Mouse (Mus musculus) midbrain, embryonic 16.5 days (tissue): ENCODE results near the gene Trim63. TPM values are rescaled to one million over a fixed set of nuclear protein-coding genes. Genes with fewer than 3 reads are reported as not detected.

ENCODE experiments used
- ATAC-seq: fragments of 200-750 bp; cut with Nextera tagmentation; 2 replicates; pipeline ENCODE4 v1.8.0; 2017; ENCODE audit warnings: moderate TSS enrichment
- H3K27ac ChIP-seq: fragments of 300-500 bp; sonication (generic); 2 replicates; pipeline ENCODE4 v1.5.1; 2014; ENCODE audit warnings: mild to moderate bottlenecking, low read length, mixed read lengths
- H3K27me3 ChIP-seq: fragments of 300-500 bp; sonication (generic); 2 replicates; pipeline ENCODE4 v1.6.1; 2014; ENCODE audit warnings: low read depth, low read length, mixed read lengths; ENCODE audit not compliant: control insufficient read depth, insufficient read depth
- H3K36me3 ChIP-seq: fragments of 300-500 bp; sonication (generic); 2 replicates; pipeline ENCODE4 v1.6.1; 2014; ENCODE audit warnings: mild to moderate bottlenecking, low read length, moderate library complexity, mixed read lengths; ENCODE audit not compliant: control insufficient read depth, insufficient read depth
- H3K4me1 ChIP-seq: fragments of 300-500 bp; sonication (generic); 2 replicates; pipeline ENCODE4 v1.6.1; 2014; ENCODE audit warnings: mild to moderate bottlenecking, low read length, mixed read lengths; ENCODE audit not compliant: control insufficient read depth, insufficient read depth
- H3K4me2 ChIP-seq: fragments of 300-500 bp; sonication (generic); 2 replicates; pipeline ENCODE4 v1.6.1; 2014; ENCODE audit warnings: mild to moderate bottlenecking, low read length, mixed read lengths
- H3K4me3 ChIP-seq: fragments of 300-500 bp; sonication (generic); 2 replicates; pipeline ENCODE4 v1.5.1; 2014; ENCODE audit warnings: low read depth, mild to moderate bottlenecking, low read length, moderate library complexity, mixed read lengths
- H3K9ac ChIP-seq: fragments of 300-500 bp; sonication (generic); 2 replicates; pipeline ENCODE4 v1.6.1; 2014; ENCODE audit warnings: low read depth, low read length, mixed read lengths
- H3K9me3 ChIP-seq: fragments of 300-500 bp; sonication (generic); replicated peaks from 2 replicates; pipeline ENCODE4 v1.6.1; 2014; ENCODE audit warnings: mild to moderate bottlenecking, low read length, mixed read lengths; ENCODE audit not compliant: control insufficient read depth, poor library complexity, severe bottlenecking
- WGBS: fragments of 180-500 bp; shearing (Covaris S2); extraction: QIAGEN DNeasy Blood & Tissue Kit; methylation state at CpG from one replicate; pipeline ENCODE4 v1.1.7; 2014; 5-methylcytosine and 5-hydroxymethylcytosine counted together
- polyA plus RNA-seq: library from polyadenylated mRNA; unstranded; fragments of >200 nt; fragmentation: Nextera tagmentation; extraction: Ambion mirVana; gene quantifications from 2 replicates; pipeline ENCODE4 v1.2.1, GENCODE M21; 2015

Trim63 gene
- polyA plus RNA-seq, 1 experiment from 2014 or later, result 0.62 TPM

DNA sequence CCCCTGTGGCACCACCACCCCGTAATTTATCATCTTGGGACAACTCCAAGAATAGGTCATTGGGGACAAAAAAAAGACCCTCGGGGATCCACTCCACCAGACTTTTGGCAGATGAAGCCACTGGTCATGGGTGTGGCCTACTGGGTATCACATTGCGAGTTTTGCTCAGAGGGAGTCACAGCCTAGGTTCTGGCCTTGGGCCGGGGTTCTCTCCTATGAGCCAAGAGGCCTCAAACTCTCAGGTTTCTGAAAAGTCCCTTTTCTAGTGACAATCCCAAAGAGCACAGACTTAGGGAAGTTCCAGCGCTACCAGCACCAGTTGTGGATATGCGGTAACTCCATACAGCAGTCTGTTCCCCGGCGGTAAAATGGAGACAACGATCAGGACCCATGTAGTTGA lies 4.3 kb upstream of the Trim63 start:
- Histone ChIP-seq H3K27me3 (no peaks in the 10 kb centered on the region), H3K4me2 (no peak overlapping the region), H3K36me3 (no peaks in the 10 kb centered on the region), H3K9me3 (no peaks in the 10 kb centered on the region), H3K4me1 (peaks cover 6% of the 10 kb centered on the region; the same call in 1 of the 2 replicates), H3K4me3 (no peak overlapping the region), H3K9ac (no peak overlapping the region), H3K27ac (no peak overlapping the region)
- no peak for ATAC-seq
- 89% methylated on average over 9 of the region's 9 CpGs for WGBS

DNA sequence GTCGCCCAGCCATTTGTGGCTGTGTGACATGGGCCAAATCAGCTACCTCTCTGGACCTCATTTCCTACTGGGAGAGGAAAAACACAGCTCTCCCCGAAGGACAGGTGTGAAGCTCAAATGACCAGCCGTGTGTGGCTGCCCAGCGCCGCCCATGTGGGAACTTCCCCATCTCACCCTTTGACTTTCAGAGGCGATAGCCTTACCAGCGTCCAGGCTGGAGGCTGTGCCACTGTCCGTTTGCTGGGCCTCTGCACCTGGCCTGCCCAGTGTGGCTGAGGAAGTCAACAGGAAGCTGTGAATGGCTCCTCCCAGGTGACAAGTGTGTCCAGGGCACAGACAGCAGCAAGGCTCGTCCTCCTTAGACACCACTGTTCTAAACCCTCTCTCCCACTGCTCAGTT lies 3.1 kb upstream of the Trim63 start:
- Histone ChIP-seq H3K9ac (no peak overlapping the region), H3K4me1 (peaks cover 6% of the 10 kb centered on the region; the same call in 1 of the 2 replicates), H3K4me3 (no peak overlapping the region), H3K36me3 (no peaks in the 10 kb centered on the region), H3K27me3 (no peaks in the 10 kb centered on the region), H3K27ac (no peak overlapping the region), H3K9me3 (no peaks in the 10 kb centered on the region), H3K4me2 (no peak overlapping the region)
- no peak for ATAC-seq
- 89% methylated on average over 9 of the region's 9 CpGs for whole genome bisulfite sequencing

DNA sequence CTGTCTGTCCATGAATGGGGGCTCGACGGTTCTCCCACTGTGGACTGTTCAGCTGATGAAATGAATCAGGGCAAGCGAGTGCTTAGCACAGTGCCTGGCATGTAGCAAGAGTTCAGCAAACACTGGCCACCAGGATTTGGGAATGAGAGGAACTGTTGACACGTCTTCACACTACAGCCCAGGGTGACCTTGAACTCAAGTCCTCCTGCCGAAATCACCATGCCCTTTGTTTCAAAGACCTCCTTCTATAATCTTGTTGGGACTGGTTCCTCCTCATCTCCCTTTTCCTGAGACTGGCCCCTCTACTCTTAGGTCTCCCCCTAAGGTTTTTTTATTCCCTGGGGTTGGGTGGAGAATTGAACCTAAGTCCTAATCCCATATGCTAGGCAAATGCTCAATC lies 2.6 kb upstream of the Trim63 start:
- Histone ChIP-seq H3K4me3 (no peak overlapping the region), H3K9me3 (no peaks in the 10 kb centered on the region), H3K27me3 (no peaks in the 10 kb centered on the region), H3K36me3 (no peaks in the 10 kb centered on the region), H3K27ac (no peak overlapping the region), H3K9ac (no peak overlapping the region), H3K4me1 (peaks cover 4% of the 10 kb centered on the region; the same call in 1 of the 2 replicates), H3K4me2 (no peak overlapping the region)
- ATAC-seq, result no peak
- 96% methylated on average over 5 of the region's 5 CpGs for WGBS

DNA sequence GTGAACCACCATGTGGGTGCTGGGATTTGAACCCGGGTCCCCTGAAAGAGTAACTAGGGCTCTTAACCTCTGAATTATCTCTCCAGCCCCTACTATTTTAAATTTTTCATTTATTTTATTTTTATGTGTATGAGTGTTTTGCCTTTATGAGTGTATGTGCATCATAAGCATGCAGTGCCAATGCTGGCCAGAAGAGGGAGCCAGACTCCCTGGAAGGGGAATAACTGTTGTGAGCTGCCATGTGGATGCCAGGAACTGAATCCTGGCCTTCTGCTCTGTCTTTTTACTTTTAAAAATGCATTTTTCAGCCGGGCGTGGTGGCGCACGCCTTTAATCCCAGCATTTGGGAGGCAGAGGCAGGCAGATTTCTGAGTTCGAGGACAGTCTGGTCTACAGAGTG lies 2.0 kb upstream of the Trim63 start:
- H3K4me3 ChIP-seq, result no peak overlapping the region
- peaks cover 2% of the 10 kb centered on the region; the same call in 1 of the 2 replicates for H3K4me1 ChIP-seq
- H3K27ac ChIP-seq, result no peak overlapping the region
- 98% methylated on average over 6 of the region's 6 CpGs for WGBS
- no peak for ATAC-seq
- H3K36me3 ChIP-seq, result no peaks in the 10 kb centered on the region
- H3K9ac ChIP-seq, result no peak overlapping the region
- H3K4me2 ChIP-seq, result no peak overlapping the region
- no peaks in the 10 kb centered on the region for H3K27me3 ChIP-seq
- no peaks in the 10 kb centered on the region for H3K9me3 ChIP-seq

DNA sequence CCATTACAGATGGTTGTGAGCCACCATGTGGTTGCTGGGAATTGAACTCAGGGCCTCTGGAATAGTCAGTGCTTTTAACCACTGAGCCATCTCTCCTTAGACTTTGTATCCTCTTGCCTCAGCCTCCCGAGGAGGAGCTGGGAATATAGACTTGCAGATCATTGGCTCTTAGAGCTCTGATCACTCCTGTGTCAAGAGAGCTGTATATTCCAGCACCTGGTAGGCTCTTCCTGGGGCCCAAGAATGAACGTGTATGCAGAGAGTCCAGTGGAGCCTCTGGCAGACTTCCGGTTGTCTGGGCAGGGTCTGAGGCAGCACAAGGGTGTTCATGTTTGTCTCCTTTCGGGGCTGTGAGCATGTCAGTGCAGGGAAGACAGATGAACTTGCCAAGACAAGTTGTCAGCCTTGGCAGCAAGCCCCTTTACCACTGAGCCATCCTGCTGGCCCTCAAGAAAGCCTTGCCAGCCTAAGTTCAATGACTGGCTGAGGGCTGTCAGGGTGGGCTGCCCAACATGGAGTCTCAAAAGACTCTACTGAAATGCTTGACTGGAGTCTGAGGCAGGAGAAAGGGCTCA lies 752 bp upstream of the Trim63 start:
- Histone ChIP-seq H3K4me2 (no peak overlapping the region), H3K9ac (no peak overlapping the region), H3K27me3 (no peaks in the 10 kb centered on the region), H3K9me3 (no peaks in the 10 kb centered on the region), H3K4me3 (no peak overlapping the region), H3K27ac (no peak overlapping the region), H3K4me1 (no peaks in the 10 kb centered on the region), H3K36me3 (no peaks in the 10 kb centered on the region)
- no peak for ATAC-seq
- 77% methylated on average over 4 of the region's 4 CpGs for WGBS

DNA sequence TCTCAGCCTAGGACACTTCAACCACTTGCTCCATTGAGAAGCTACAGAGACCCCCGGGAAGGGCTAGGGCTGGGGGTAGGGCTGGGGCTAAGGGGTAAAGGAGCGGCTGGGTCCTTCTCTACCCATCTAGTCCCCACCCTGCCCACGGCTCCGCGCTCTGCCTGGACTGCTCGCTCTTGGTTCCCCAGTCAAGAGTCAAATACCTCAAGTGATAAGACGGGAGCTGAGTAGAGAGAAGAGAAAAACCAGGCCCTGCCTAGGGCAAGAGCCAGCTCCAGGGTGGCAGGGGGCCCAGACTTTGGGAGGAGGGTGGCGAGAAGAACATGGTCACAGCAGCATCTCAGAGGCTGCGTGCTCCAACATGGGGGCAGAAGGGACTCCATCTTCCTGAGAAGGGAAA lies 550 bp downstream of the Trim63 start:
- no peak overlapping the region for H3K4me3 ChIP-seq
- ATAC-seq, result no peak
- no peaks in the 10 kb centered on the region for H3K9me3 ChIP-seq
- WGBS, result 77% methylated on average over 9 of the region's 9 CpGs
- H3K36me3 ChIP-seq, result no peaks in the 10 kb centered on the region
- H3K27me3 ChIP-seq, result no peaks in the 10 kb centered on the region
- no peak overlapping the region for H3K27ac ChIP-seq
- H3K4me2 ChIP-seq, result no peak overlapping the region
- H3K9ac ChIP-seq, result no peak overlapping the region
- no peaks in the 10 kb centered on the region for H3K4me1 ChIP-seq

DNA sequence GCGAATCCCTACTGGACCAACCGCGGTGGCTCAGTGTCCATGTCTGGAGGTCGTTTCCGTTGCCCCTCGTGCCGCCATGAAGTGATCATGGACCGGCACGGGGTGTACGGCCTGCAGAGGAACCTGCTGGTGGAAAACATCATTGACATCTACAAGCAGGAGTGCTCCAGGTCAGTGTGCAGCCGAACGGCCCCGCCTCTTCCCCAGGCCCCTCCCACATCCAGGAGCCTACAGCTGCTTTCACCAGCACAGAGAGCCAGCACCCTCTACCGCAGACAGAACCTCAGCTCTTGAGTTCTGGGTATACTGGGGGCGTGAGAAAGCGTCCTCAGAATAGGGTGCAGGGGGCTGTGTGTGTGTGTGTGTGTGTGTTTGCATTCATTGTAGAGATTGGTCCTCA lies 1.5 kb downstream of the Trim63 start:
- Histone ChIP-seq H3K36me3 (no peaks in the 10 kb centered on the region), H3K4me3 (no peak overlapping the region), H3K4me1 (no peaks in the 10 kb centered on the region), H3K9ac (no peak overlapping the region), H3K27ac (no peak overlapping the region), H3K27me3 (no peaks in the 10 kb centered on the region), H3K4me2 (no peak overlapping the region), H3K9me3 (no peaks in the 10 kb centered on the region)
- WGBS, result 56% methylated on average over 16 of the region's 16 CpGs
- ATAC-seq, result no peak

DNA sequence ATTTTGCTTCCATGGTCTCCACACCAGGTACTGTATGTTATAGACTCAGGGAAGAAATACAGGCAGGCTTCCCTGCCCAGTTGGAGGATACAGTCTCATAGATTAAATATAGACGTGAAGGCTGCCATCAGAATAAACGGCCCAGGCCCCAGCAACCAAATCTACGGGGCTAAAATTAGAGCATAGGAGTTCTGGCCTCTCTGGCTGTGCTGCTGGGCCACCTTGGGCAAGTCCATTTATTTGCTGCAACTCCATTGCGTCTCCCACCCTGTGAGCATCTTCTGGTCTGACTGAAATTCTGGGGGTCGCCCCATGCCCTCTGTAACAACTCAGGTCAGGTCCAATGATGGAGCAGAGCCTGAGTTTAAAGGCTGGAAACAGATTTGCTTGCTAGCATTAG lies 4.2 kb downstream of the Trim63 start:
- no peak for ATAC-seq
- Histone ChIP-seq H3K9me3 (no peaks in the 10 kb centered on the region), H3K36me3 (no peaks in the 10 kb centered on the region), H3K27ac (no peak overlapping the region), H3K27me3 (no peaks in the 10 kb centered on the region), H3K9ac (no peak overlapping the region), H3K4me2 (no peak overlapping the region), H3K4me3 (no peak overlapping the region), H3K4me1 (no peaks in the 10 kb centered on the region)
- WGBS, result 85% methylated on average over 5 of the region's 5 CpGs

DNA sequence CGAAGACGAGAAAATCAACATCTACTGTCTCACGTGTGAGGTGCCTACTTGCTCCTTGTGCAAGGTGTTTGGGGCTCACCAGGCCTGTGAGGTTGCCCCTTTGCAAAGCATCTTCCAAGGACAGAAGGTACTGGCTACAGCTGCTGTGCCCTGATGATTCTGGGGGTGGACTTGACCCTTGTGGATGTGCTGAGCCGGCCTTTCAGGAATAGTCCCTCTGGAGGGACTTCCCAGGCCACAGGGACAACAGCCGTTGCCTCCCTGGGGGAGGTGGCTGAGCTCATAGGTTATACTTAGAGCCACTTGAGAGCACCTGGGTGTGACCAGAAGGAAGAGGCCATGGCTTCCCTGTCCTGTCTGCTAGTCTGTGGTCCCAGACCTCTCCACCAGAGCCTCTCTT lies 4.8 kb downstream of the Trim63 start:
- Histone ChIP-seq H3K4me2 (no peak overlapping the region), H3K36me3 (no peaks in the 10 kb centered on the region), H3K9ac (no peak overlapping the region), H3K27ac (no peak overlapping the region), H3K4me1 (no peaks in the 10 kb centered on the region), H3K4me3 (no peak overlapping the region), H3K9me3 (no peaks in the 10 kb centered on the region), H3K27me3 (no peaks in the 10 kb centered on the region)
- 68% methylated on average over 5 of the region's 5 CpGs for WGBS
- ATAC-seq, result no peak
